Mouse (Mus musculus): Measurements from ENCODE around the gene C1qtnf9. TPM values are rescaled to one million over a fixed set of nuclear protein-coding genes. Genes with fewer than 3 reads are reported as not detected.

Gene C1qtnf9
- total RNA-seq, 2 experiments from 2014 or later = not detected

DNA sequence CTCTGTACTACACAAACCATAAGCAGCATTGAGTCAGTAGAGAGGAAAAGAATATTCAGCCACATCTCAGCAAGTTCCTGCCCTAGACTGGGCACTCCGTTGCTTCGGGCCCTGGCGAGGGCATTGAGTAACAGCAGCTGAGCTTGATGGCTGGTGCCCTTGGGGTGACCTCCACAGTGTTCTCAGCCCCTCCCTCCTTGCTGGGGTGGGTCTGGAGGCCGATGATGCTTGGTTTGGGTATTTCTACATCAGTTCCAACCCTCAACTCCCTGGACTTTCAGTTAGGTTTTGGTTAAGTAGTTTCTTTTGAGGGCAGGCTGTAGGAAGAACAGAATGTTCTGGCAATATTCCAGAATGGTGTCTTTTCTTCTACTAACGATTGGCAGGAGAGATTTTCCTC lies 50.1 kb downstream of the C1qtnf9 start:
- intact Hi-C loops (cut with DNase I) = no loop called here
- DNase-seq (ENCODE audit: extremely low spot score in 1 of 2, low spot score in 2 of 2) = no peak

- DNase-seq (ENCODE audit: extremely low spot score in 1 of 2, low spot score in 2 of 2) = no peak
- intact Hi-C loops (cut with DNase I) = no loop called here
Measured at GRCm38 (mm10) chr14:60830096-60830495, 62.2 kb downstream of the C1qtnf9 start.

Other genes starting within 250 kb of the C1qtnf9 start
- gene Spata13, start 134.1 kb upstream of the C1qtnf9 start, total RNA-seq (2021) = 10 to 100 TPM; 15.8 to 18.9 TPM
- 10 to 100 TPM; 23.1 to 23.4 TPM for gene Mipep, start 16.4 kb downstream of the C1qtnf9 start, total RNA-seq (2021)